Mouse (Mus musculus): Measurements from ENCODE around the gene Ces1e. TPM values are rescaled to one million over a fixed set of nuclear protein-coding genes. Genes with fewer than 3 reads are reported as not detected.

Gene Ces1e
- not detected in 2 replicates for polyA plus RNA-seq (2014; fragmentation: Nextera tagmentation; extraction: Ambion mirVana)

GRCm38 (mm10) chr8:93229446-93229845 lies at the start of gene Ces1e:
Gene Ces1e (minus strand): TSS chr8:93229619.
- DNase-seq (ENCODE audit: low spot score) (no peak), ATAC-seq (replicated peaks; ENCODE audit: low FRiP score) (no peak)
- no peak within 1 kb of the TSS for H3K27ac ChIP-seq (ENCODE audit: low read depth, low read length)

GRCm38 (mm10) chr8:93278176-93278805 lies 48.9 kb upstream of the Ces1e start:
- Histone ChIP-seq H3K27ac (ENCODE audit: low read depth, low read length) (no peak overlapping the region), H3K9ac (ENCODE audit: low read depth, low read length) (no peak overlapping the region), H3K4me2 (no peak overlapping the region), H3K9me3 (ENCODE audit: control insufficient read depth, low read length) (no peaks in the 10 kb centered on the region), H3K4me1 (replicated peaks; ENCODE audit: control insufficient read depth, insufficient read depth, low read length) (no peaks in the 10 kb centered on the region), H3K36me3 (ENCODE audit: control insufficient read depth, insufficient read depth, low read length) (no peaks in the 10 kb centered on the region), H3K27me3 (replicated peaks; ENCODE audit: control insufficient read depth, insufficient read depth, low read length) (no peaks in the 10 kb centered on the region), H3K4me3 (ENCODE audit: low read depth, low read length) (no peak overlapping the region)
- 78% methylated on average over 4 of the region's 4 CpGs for WGBS
- no peak for DNase-seq (ENCODE audit: low spot score)
- ATAC-seq (replicated peaks; ENCODE audit: low FRiP score), result no peak

More at GRCm38 (mm10) chr8:93229446-93229845, at the start of gene Ces1e:
- Histone ChIP-seq H3K4me1 (replicated peaks; ENCODE audit: control insufficient read depth, insufficient read depth, low read length) (no peaks in the 10 kb centered on the region), H3K36me3 (ENCODE audit: control insufficient read depth, insufficient read depth, low read length) (no peaks in the 10 kb centered on the region), H3K9me3 (ENCODE audit: control insufficient read depth, low read length) (no peaks in the 10 kb centered on the region), H3K27me3 (replicated peaks; ENCODE audit: control insufficient read depth, insufficient read depth, low read length) (no peaks in the 10 kb centered on the region), H3K4me2 (no peak within 1 kb of the TSS), H3K4me3 (ENCODE audit: low read depth, low read length) (no peak within 1 kb of the TSS), H3K9ac (ENCODE audit: low read depth, low read length) (no peak within 1 kb of the TSS)

GRCm38 (mm10) chr8:93274609-93275008 lies 45.2 kb upstream of the Ces1e start:
- Histone ChIP-seq H3K9me3 (ENCODE audit: control insufficient read depth, low read length) (no peaks in the 10 kb centered on the region), H3K9ac (ENCODE audit: low read depth, low read length) (no peak overlapping the region), H3K4me1 (replicated peaks; ENCODE audit: control insufficient read depth, insufficient read depth, low read length) (no peaks in the 10 kb centered on the region), H3K4me3 (ENCODE audit: low read depth, low read length) (no peak overlapping the region), H3K27ac (ENCODE audit: low read depth, low read length) (no peak overlapping the region), H3K36me3 (ENCODE audit: control insufficient read depth, insufficient read depth, low read length) (no peaks in the 10 kb centered on the region), H3K4me2 (no peak overlapping the region), H3K27me3 (replicated peaks; ENCODE audit: control insufficient read depth, insufficient read depth, low read length) (no peaks in the 10 kb centered on the region)
- DNase-seq (ENCODE audit: low spot score) (no peak), ATAC-seq (replicated peaks; ENCODE audit: low FRiP score) (no peak)
- 81% methylated on average over 4 of the region's 4 CpGs for WGBS

DNA sequence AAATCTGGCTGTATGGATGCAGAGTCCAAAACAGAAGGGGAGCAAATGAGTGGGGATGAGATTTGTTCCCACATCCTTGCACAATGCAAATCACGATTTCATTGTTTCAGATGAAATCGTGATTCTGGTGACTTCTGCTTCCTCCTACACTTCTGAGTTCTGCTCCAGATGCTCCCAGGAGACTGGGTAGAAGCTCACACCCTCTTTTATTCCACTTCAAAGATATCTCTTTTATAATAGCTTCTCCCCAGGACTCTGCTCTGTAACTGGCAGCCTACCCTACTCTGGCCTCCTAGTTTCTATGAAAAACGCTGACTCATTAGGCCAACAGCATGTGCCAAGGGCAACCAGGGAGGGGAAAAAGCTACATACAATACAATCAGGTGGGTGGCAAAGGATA lies 43.9 kb upstream of the Ces1e start:
- Histone ChIP-seq H3K36me3 (ENCODE audit: control insufficient read depth, insufficient read depth, low read length) (no peaks in the 10 kb centered on the region), H3K27ac (ENCODE audit: low read depth, low read length) (no peak overlapping the region), H3K4me2 (no peak overlapping the region), H3K4me3 (ENCODE audit: low read depth, low read length) (no peak overlapping the region), H3K27me3 (replicated peaks; ENCODE audit: control insufficient read depth, insufficient read depth, low read length) (no peaks in the 10 kb centered on the region), H3K4me1 (replicated peaks; ENCODE audit: control insufficient read depth, insufficient read depth, low read length) (no peaks in the 10 kb centered on the region), H3K9me3 (ENCODE audit: control insufficient read depth, low read length) (no peaks in the 10 kb centered on the region), H3K9ac (ENCODE audit: low read depth, low read length) (no peak overlapping the region)
- WGBS, result 81% methylated on average over 3 of the region's 3 CpGs
- DNase-seq (ENCODE audit: low spot score), result no peak
- no peak for ATAC-seq (replicated peaks; ENCODE audit: low FRiP score)

GRCm38 (mm10) chr8:93272686-93273085 lies 43.3 kb upstream of the Ces1e start:
- no peak overlapping the region for H3K4me2 ChIP-seq
- H3K9ac ChIP-seq (ENCODE audit: low read depth, low read length), result no peak overlapping the region
- WGBS, result 81% methylated on average over 4 of the region's 4 CpGs
- no peaks in the 10 kb centered on the region for H3K27me3 ChIP-seq (replicated peaks; ENCODE audit: control insufficient read depth, insufficient read depth, low read length)
- H3K9me3 ChIP-seq (ENCODE audit: control insufficient read depth, low read length), result no peaks in the 10 kb centered on the region
- ATAC-seq (replicated peaks; ENCODE audit: low FRiP score) (no peak), DNase-seq (ENCODE audit: low spot score) (no peak)
- H3K36me3 ChIP-seq (ENCODE audit: control insufficient read depth, insufficient read depth, low read length), result no peaks in the 10 kb centered on the region
- no peak overlapping the region for H3K27ac ChIP-seq (ENCODE audit: low read depth, low read length)
- no peaks in the 10 kb centered on the region for H3K4me1 ChIP-seq (replicated peaks; ENCODE audit: control insufficient read depth, insufficient read depth, low read length)
- H3K4me3 ChIP-seq (ENCODE audit: low read depth, low read length), result no peak overlapping the region

GRCm38 (mm10) chr8:93261436-93261835 lies 32.0 kb upstream of the Ces1e start:
- no peak for ATAC-seq (replicated peaks; ENCODE audit: low FRiP score)
- 54% methylated on average over 2 of the region's 2 CpGs for WGBS
- Histone ChIP-seq H3K4me1 (replicated peaks; ENCODE audit: control insufficient read depth, insufficient read depth, low read length) (no peaks in the 10 kb centered on the region), H3K4me3 (ENCODE audit: low read depth, low read length) (no peak overlapping the region), H3K36me3 (ENCODE audit: control insufficient read depth, insufficient read depth, low read length) (no peaks in the 10 kb centered on the region), H3K27me3 (replicated peaks; ENCODE audit: control insufficient read depth, insufficient read depth, low read length) (no peaks in the 10 kb centered on the region), H3K9me3 (ENCODE audit: control insufficient read depth, low read length) (no peaks in the 10 kb centered on the region), H3K4me2 (no peak overlapping the region), H3K27ac (ENCODE audit: low read depth, low read length) (no peak overlapping the region), H3K9ac (ENCODE audit: low read depth, low read length) (no peak overlapping the region)
- DNase-seq (ENCODE audit: low spot score), result no peak

- Histone ChIP-seq H3K9me3 (ENCODE audit: control insufficient read depth, low read length) (no peaks in the 10 kb centered on the region), H3K4me3 (ENCODE audit: low read depth, low read length) (no peak overlapping the region), H3K27me3 (replicated peaks; ENCODE audit: control insufficient read depth, insufficient read depth, low read length) (no peaks in the 10 kb centered on the region), H3K27ac (ENCODE audit: low read depth, low read length) (no peak overlapping the region), H3K36me3 (ENCODE audit: control insufficient read depth, insufficient read depth, low read length) (no peaks in the 10 kb centered on the region), H3K9ac (ENCODE audit: low read depth, low read length) (no peak overlapping the region), H3K4me2 (no peak overlapping the region), H3K4me1 (replicated peaks; ENCODE audit: control insufficient read depth, insufficient read depth, low read length) (no peaks in the 10 kb centered on the region)
- WGBS, result 79% methylated on average over 1 of the region's 1 CpGs
- ATAC-seq (replicated peaks; ENCODE audit: low FRiP score), result no peak; the same call in 1 of the 2 replicates
- DNase-seq (ENCODE audit: low spot score), result no peak
Measured at GRCm38 (mm10) chr8:93252400-93252925, 23.0 kb upstream of the Ces1e start.

DNA sequence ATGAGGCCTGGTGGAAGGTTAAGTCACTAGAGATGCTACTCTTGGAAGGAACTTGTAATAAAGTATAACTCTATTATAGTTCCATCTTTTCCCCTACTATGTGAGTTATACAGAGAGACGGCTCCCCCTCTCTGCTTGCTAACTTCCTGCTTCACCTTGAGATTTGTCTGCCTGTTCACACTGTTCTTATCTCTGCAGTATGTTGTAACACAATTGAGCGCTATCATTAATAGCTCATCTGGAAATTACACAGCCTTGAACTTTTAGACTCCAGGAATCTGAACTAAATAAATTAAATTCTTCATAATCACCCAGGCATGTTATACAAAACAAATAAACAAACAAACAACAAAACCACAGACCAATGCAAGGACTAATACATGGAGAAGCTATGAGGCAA lies 16.6 kb upstream of the Ces1e start:
- Histone ChIP-seq H3K27ac (ENCODE audit: low read depth, low read length) (no peak overlapping the region), H3K4me2 (no peak overlapping the region), H3K27me3 (replicated peaks; ENCODE audit: control insufficient read depth, insufficient read depth, low read length) (no peaks in the 10 kb centered on the region), H3K4me3 (ENCODE audit: low read depth, low read length) (no peak overlapping the region), H3K36me3 (ENCODE audit: control insufficient read depth, insufficient read depth, low read length) (no peaks in the 10 kb centered on the region), H3K4me1 (replicated peaks; ENCODE audit: control insufficient read depth, insufficient read depth, low read length) (no peaks in the 10 kb centered on the region), H3K9me3 (ENCODE audit: control insufficient read depth, low read length) (no peaks in the 10 kb centered on the region), H3K9ac (ENCODE audit: low read depth, low read length) (no peak overlapping the region)
- ATAC-seq (replicated peaks; ENCODE audit: low FRiP score), result no peak
- 76% methylated on average over 2 of the region's 2 CpGs for WGBS
- DNase-seq (ENCODE audit: low spot score), result no peak

GRCm38 (mm10) chr8:93239884-93240283 lies 10.5 kb upstream of the Ces1e start:
- DNase-seq (ENCODE audit: low spot score) (no peak), ATAC-seq (replicated peaks; ENCODE audit: low FRiP score) (no peak)
- Histone ChIP-seq H3K27me3 (replicated peaks; ENCODE audit: control insufficient read depth, insufficient read depth, low read length) (no peaks in the 10 kb centered on the region; the same call in 1 of the 2 replicates), H3K9ac (ENCODE audit: low read depth, low read length) (no peak overlapping the region), H3K36me3 (ENCODE audit: control insufficient read depth, insufficient read depth, low read length) (no peaks in the 10 kb centered on the region), H3K4me1 (replicated peaks; ENCODE audit: control insufficient read depth, insufficient read depth, low read length) (no peaks in the 10 kb centered on the region), H3K4me2 (no peak overlapping the region), H3K4me3 (ENCODE audit: low read depth, low read length) (no peak overlapping the region), H3K9me3 (ENCODE audit: control insufficient read depth, low read length) (no peaks in the 10 kb centered on the region), H3K27ac (ENCODE audit: low read depth, low read length) (no peak overlapping the region)
